Mouse (Mus musculus): ENCODE results near the gene Xkr7. TPM values are rescaled to one million over a fixed set of nuclear protein-coding genes. Genes with fewer than 3 reads are reported as not detected.

The Xkr7 gene
- polyA plus RNA-seq (2015; fragmentation: Nextera tagmentation; extraction: Ambion mirVana) = not detected in 2 replicates

- 2% methylated on average over 47 of the region's 54 CpGs for WGBS
- Histone ChIP-seq H3K9me3 (no peaks in the 10 kb centered on the region), H3K4me2 (peak within 1 kb of the TSS; percentile 78), H3K27ac (no peak within 1 kb of the TSS), H3K4me1 (peaks cover 8% of the 10 kb centered on the region), H3K9ac (no peak within 1 kb of the TSS), H3K4me3 (peak within 1 kb of the TSS; percentile 37), H3K36me3 (no peaks in the 10 kb centered on the region), H3K27me3 (peaks cover 54% of the 10 kb centered on the region)
- no peak for ATAC-seq (ENCODE audit: borderline replicate concordance, extremely low read depth, low FRiP score, low TSS enrichment)
Observed at GRCm38 (mm10) chr2:153031126-153032082, at the start of gene Xkr7. TSS of gene Xkr7 (plus strand) at chr2:153031852.

- 47% methylated on average over 1 of the region's 1 CpGs for WGBS
- ATAC-seq (ENCODE audit: borderline replicate concordance, extremely low read depth, low FRiP score, low TSS enrichment) = no peak
- Histone ChIP-seq H3K36me3 (no peaks in the 10 kb centered on the region), H3K27ac (no peak overlapping the region), H3K4me3 (no peak overlapping the region), H3K9ac (no peak overlapping the region), H3K27me3 (no peaks in the 10 kb centered on the region), H3K4me2 (no peak overlapping the region), H3K4me1 (no peaks in the 10 kb centered on the region), H3K9me3 (no peaks in the 10 kb centered on the region)
Observed at GRCm38 (mm10) chr2:152985582-152985981, 46.1 kb upstream of the Xkr7 start.

- ATAC-seq (ENCODE audit: borderline replicate concordance, extremely low read depth, low FRiP score, low TSS enrichment) = no peak
- H3K4me1 ChIP-seq = no peaks in the 10 kb centered on the region
- H3K9me3 ChIP-seq = no peaks in the 10 kb centered on the region
- H3K27me3 ChIP-seq = no peaks in the 10 kb centered on the region
- no peak overlapping the region for H3K4me2 ChIP-seq
- H3K9ac ChIP-seq = no peak overlapping the region
- H3K36me3 ChIP-seq = no peaks in the 10 kb centered on the region
- WGBS = 77% methylated on average over 9 of the region's 9 CpGs
- no peak overlapping the region for H3K4me3 ChIP-seq
- H3K27ac ChIP-seq = no peak overlapping the region
Observed at GRCm38 (mm10) chr2:152991529-152991928, 40.1 kb upstream of the Xkr7 start.

DNA sequence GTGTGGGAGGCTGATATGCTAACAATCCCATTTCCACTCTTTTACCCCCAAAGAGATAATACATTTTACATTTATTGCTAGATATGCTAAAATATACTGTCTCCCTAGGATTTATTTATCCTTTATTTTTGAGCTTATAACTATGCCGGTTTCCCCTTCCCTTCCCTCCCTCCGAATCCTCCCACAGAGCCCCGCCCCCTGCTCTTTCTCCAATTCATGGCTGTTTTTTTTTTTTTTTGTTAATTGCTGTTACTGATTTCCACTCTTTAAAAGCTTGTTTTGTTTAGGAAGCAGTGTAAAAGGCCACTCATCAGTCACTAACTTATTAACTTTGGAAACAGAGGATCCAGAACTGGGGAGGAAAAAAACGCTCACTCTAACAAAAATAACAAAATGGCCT, 34.6 kb upstream of the Xkr7 start:
- H3K4me2 ChIP-seq = no peak overlapping the region
- no peaks in the 10 kb centered on the region for H3K9me3 ChIP-seq
- 57% methylated on average over 4 of the region's 4 CpGs for WGBS
- H3K27me3 ChIP-seq = no peaks in the 10 kb centered on the region
- H3K9ac ChIP-seq = no peak overlapping the region
- ATAC-seq (ENCODE audit: borderline replicate concordance, extremely low read depth, low FRiP score, low TSS enrichment) = no peak
- H3K36me3 ChIP-seq = no peaks in the 10 kb centered on the region
- no peak overlapping the region for H3K4me3 ChIP-seq
- no peak overlapping the region for H3K27ac ChIP-seq
- H3K4me1 ChIP-seq = no peaks in the 10 kb centered on the region

DNA sequence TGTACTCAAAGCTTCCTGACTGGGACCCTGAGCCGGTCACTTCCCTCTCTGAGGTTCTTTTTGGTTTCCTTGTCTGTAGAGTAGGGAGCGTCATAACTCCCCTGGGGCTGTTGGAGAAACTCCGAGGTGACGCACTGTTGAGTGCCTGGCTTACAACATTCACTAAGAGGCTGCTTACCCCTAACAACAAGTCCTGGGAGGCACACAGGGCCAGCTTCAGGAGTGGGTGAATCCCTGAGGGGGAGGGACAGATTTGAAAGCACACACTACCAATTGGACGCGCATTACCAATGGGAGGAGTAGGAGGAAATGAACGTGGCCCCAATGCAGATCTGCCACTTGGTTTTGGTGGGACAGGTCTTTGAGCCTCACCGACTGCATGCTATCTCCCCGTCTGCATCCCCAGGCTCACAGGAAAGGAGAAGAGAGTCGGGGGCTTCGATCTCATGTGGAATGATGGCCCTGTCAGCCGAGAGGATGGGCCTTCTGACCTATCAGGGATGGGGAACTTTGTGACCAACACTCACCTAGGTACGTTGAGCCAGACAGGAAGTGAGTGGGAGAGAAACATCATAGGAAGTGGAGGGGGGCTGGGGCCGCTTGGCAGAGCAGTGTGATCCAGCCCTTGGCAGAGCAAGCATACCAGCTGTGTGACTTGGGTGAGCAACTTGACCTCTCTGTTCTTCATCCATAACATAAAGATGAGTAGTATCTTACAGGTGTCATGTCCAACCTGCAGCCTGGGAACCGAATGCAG, 29.0 kb upstream of the Xkr7 start:
- 67% methylated on average over 15 of the region's 15 CpGs for WGBS
- Histone ChIP-seq H3K27ac (no peak overlapping the region), H3K9ac (no peak overlapping the region), H3K4me3 (no peak overlapping the region), H3K36me3 (0 out of 2 replicates have a peak, but pooled peaks cover 5% of the 10 kb centered on the region), H3K4me1 (no peaks in the 10 kb centered on the region), H3K27me3 (no peaks in the 10 kb centered on the region), H3K4me2 (no peak overlapping the region), H3K9me3 (no peaks in the 10 kb centered on the region)
- ATAC-seq (ENCODE audit: borderline replicate concordance, extremely low read depth, low FRiP score, low TSS enrichment) = no peak

DNA sequence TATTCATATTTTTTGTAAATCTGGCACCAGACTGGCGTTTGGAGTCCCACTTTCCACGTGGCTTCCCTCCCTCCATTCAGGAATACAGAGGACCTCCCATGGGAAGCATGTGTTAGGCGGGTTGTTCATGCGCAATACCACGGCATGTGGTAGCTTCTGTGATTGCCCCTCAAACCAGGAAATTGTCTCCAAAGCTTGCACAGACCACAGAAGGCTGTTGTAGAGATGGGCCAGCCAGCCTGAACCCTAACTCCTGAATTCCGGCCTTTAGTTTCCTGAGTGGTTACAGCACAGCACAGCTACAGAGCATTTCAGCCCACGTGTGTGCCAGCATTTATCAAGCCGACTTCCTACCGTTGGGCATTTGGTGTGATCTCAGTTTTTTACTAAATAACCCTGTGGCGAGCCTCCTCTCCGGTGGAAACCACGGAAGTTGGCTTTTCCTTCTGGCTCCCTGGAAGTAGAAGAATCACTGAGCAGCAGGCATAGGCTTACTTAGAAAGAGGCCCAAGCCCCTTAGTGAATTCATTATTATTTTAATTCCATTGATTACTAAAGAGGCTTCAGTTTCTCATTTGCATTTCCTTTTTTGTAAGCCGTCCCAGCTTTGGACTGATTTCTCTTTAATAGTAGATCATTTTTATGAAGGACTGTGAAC, 27.8 kb upstream of the Xkr7 start:
- Histone ChIP-seq H3K4me2 (no peak overlapping the region), H3K36me3 (peaks cover 16% of the 10 kb centered on the region), H3K9ac (no peak overlapping the region), H3K27ac (no peak overlapping the region), H3K4me3 (no peak overlapping the region), H3K4me1 (no peaks in the 10 kb centered on the region), H3K9me3 (no peaks in the 10 kb centered on the region), H3K27me3 (no peaks in the 10 kb centered on the region)
- 66% methylated on average over 13 of the region's 13 CpGs for WGBS
- no peak for ATAC-seq (ENCODE audit: borderline replicate concordance, extremely low read depth, low FRiP score, low TSS enrichment)

DNA sequence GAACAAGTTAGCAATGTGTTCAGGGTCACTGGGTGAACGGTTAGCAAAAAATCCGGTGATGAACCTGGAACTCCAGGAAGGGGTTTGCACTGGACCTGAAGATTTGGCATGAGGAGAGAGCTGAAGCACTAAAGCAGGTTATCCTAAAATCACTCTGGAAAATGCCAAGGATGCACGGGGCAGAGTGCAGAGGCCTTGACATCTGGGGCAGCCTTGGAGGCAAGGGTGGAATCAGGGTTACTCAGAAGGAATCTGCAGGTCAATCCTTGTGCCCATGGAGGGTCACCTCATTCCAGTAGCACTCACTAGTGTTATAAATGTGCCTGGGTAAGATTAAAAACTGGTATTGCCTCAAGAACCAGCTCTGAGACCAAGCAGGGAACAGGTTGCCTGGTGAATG, 25.7 kb upstream of the Xkr7 start:
- H3K36me3 ChIP-seq = peaks cover 36% of the 10 kb centered on the region
- 84% methylated on average over 3 of the region's 3 CpGs for WGBS
- no peaks in the 10 kb centered on the region for H3K27me3 ChIP-seq
- H3K9me3 ChIP-seq = no peaks in the 10 kb centered on the region
- no peak overlapping the region for H3K27ac ChIP-seq
- H3K4me3 ChIP-seq = no peak overlapping the region
- no peak for ATAC-seq (ENCODE audit: borderline replicate concordance, extremely low read depth, low FRiP score, low TSS enrichment)
- H3K4me2 ChIP-seq = no peak overlapping the region
- no peak overlapping the region for H3K9ac ChIP-seq
- no peaks in the 10 kb centered on the region for H3K4me1 ChIP-seq

- Histone ChIP-seq H3K4me2 (no peak overlapping the region), H3K4me3 (no peak overlapping the region), H3K36me3 (peaks cover 48% of the 10 kb centered on the region), H3K4me1 (peaks cover 7% of the 10 kb centered on the region), H3K9ac (no peak overlapping the region), H3K27me3 (no peaks in the 10 kb centered on the region), H3K27ac (no peak overlapping the region), H3K9me3 (no peaks in the 10 kb centered on the region)
- 87% methylated on average over 12 of the region's 12 CpGs for WGBS
- ATAC-seq (ENCODE audit: borderline replicate concordance, extremely low read depth, low FRiP score, low TSS enrichment) = no peak
Observed at GRCm38 (mm10) chr2:153009192-153009973, 22.3 kb upstream of the Xkr7 start.

DNA sequence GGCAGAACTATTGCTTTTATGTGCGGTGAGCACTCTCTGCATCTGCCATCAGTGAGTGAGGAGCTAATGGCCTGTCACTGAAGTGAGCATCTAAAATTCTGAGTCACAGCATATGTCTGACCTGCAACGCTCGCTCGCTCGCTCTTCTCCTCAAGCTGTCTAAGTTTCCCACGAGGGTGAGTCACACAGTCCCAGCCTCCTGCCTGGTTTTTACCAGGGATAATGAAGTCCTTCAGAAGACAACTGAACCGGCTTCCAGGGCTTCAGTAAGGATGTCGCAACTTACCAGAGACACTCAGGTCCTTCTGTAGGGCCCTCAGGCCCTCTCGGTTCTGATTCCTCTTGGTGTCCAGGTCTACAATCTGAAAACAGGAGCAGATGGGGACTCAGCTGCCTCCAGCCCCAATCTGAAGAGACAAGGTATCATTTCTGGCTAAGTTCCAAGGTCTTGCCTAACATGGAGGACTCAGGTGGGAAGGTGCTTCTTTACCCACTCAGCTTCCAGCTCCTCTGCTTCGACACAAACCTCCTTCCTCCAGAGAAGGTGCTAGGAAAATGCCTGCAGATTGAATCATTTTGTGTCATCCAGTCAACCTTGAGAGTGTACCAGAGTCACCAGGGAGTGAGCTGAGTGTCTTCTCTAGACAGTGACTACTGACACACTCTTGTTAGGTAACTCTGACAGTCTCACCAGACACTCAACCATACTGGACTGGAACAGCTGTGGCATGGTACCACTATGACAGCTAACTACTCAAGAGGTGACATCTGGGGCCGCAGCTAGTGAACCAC, 17.7 kb upstream of the Xkr7 start:
- peak overlapping the region; percentile 65; the same call in 1 of the 2 replicates for H3K9ac ChIP-seq
- peaks cover 31% of the 10 kb centered on the region for H3K36me3 ChIP-seq
- WGBS = 93% methylated on average over 11 of the region's 11 CpGs
- H3K4me3 ChIP-seq = peak overlapping the region; percentile 71
- no peak for ATAC-seq (ENCODE audit: borderline replicate concordance, extremely low read depth, low FRiP score, low TSS enrichment)
- no peak overlapping the region for H3K27ac ChIP-seq
- H3K4me2 ChIP-seq = peak overlapping the region; percentile 84
- H3K27me3 ChIP-seq = no peaks in the 10 kb centered on the region; the same call in 1 of the 2 replicates
- no peaks in the 10 kb centered on the region for H3K9me3 ChIP-seq
- H3K4me1 ChIP-seq = peaks cover 9% of the 10 kb centered on the region

GRCm38 (mm10) chr2:153014758-153015593, 16.7 kb upstream of the Xkr7 start, which contains the start of gene Pdrg1:
TSS of gene Pdrg1 (minus strand) at chr2:153015427.
- H3K4me3 ChIP-seq = peak within 1 kb of the TSS; percentile 71
- peaks cover 21% of the 10 kb centered on the region for H3K36me3 ChIP-seq
- peaks cover 9% of the 10 kb centered on the region for H3K4me1 ChIP-seq
- peak within 1 kb of the TSS; percentile 84 for H3K4me2 ChIP-seq
- no peaks in the 10 kb centered on the region; the same call in 1 of the 2 replicates for H3K27me3 ChIP-seq
- ATAC-seq (ENCODE audit: borderline replicate concordance, extremely low read depth, low FRiP score, low TSS enrichment) = peak; percentile 92
- H3K9ac ChIP-seq = peak within 1 kb of the TSS; percentile 65
- no peaks in the 10 kb centered on the region for H3K9me3 ChIP-seq
- H3K27ac ChIP-seq = no peak within 1 kb of the TSS
- WGBS = 1% methylated on average over 54 of the region's 54 CpGs

Data from lung, embryonic 15.5 days (tissue).